ENCODE assay signal across 24 mouse cellular contexts in genomic region chr13:52198649-52199348, GRCm38 (mm10).
A peak's percentile ranks its signal among the peaks of the same experiment; 100 is the strongest.
DNase-seq lines count a peak whose midpoint lies in the region; ATAC-seq and TF ChIP-seq lines count a peak whose summit lies in the region.
"Had no signal": no experiment of that assay in that cellular context is flagged by ENCODE, and none has a peak within 500 bp of the region (broad histone marks: within the 10 kb centered on the region; RNA-seq: fewer than 3 reads in every experiment).

No protein-coding gene starts in this region.

- TF ChIP-seq EP300 in heart, postnatal 0 days (IDR thresholded peaks at IDR 0.05; ENCODE audit: low read depth) = no peak
- no peak for TF ChIP-seq EP300 in CH12.LX (IDR thresholded peaks at IDR 0.05; ENCODE audit: low read length)

- no peak overlapping the region for H3K9ac ChIP-seq in heart, postnatal 0 days (replicated peaks; ENCODE audit: low read depth, low read length)
- H3K9ac ChIP-seq in liver, adult 2 months (ENCODE audit: low read depth, low read length) = no peak overlapping the region
- no peak overlapping the region for H3K9ac ChIP-seq in CH12.LX (ENCODE audit: insufficient read depth, low read depth)
- H3K9ac ChIP-seq: forebrain, embryonic 15.5 days; hindbrain, embryonic 12.5 days; limb, embryonic 13.5 days; liver, embryonic 15.5 days had no signal

- no peak for ATAC-seq in heart, postnatal 0 days (ENCODE audit: insufficient read depth, low read depth)
- ATAC-seq: forebrain, embryonic 15.5 days; inflammation-experienced regulatory T-cells, adult 6 months had no signal

- no peak for DNase-seq in heart, postnatal 0 days (ENCODE audit: low spot score)
- no peak for DNase-seq in heart, adult 11 months
- DNase-seq in liver, adult 2 months (ENCODE audit: extremely low read depth, low read depth, low spot score) = no peak
- DNase-seq in liver (no peak), CH12.LX (ENCODE audit: extremely low read depth) (no peak), R1 (ENCODE audit: low read depth, low spot score) (peak; percentile 40)
- no peak for DNase-seq in thymus, postnatal 36 days
- DNase-seq in ovary, postnatal 14 days (ENCODE audit: low spot score) = no peak
- DNase-seq: adrenal gland, postnatal 25 days; cerebellum, adult 9-10 months; heart, postnatal 10 days; kidney, adult 9 months; kidney, postnatal 4 days; midbrain, embryonic 14.5 days; right cerebral cortex, adult 18-20 months; right cerebral cortex, postnatal 4 days; thymus, adult 18-20 months; thymus, postnatal 4 days had no signal

- no peak for TF ChIP-seq POLR2A in liver, adult 2 months (IDR thresholded peaks at IDR 0.05; ENCODE audit: extremely low read depth, insufficient read depth, low read length)
- TF ChIP-seq POLR2A in CH12.LX (IDR thresholded peaks at IDR 0.05; ENCODE audit: low read depth, low read length) = no peak

- H3K4me1 ChIP-seq in heart, postnatal 0 days (ENCODE audit: control insufficient read depth, insufficient read depth) = 0 out of 2 replicates have a peak, but pooled peaks cover 4% of the 10 kb centered on the region
- peaks cover 4% of the 10 kb centered on the region; the same call in 1 of the 2 replicates for H3K4me1 ChIP-seq in liver, adult 2 months (ENCODE audit: control insufficient read depth, insufficient read depth, low read length)
- peaks cover 6 to 28% of the 10 kb centered on the region in 2 experiments for H3K4me1 ChIP-seq in CH12.LX (ENCODE audit: control insufficient read depth in 1 of 2, insufficient read depth in 2 of 2)
- H3K4me1 ChIP-seq: forebrain, embryonic 15.5 days; limb, embryonic 13.5 days; liver, embryonic 15.5 days had no signal

- H3K4me2 ChIP-seq in heart, postnatal 0 days (ENCODE audit: low read depth, low read length) = no peak overlapping the region
- H3K4me2 ChIP-seq in CH12.LX (ENCODE audit: insufficient read depth, low read depth, poor library complexity, severe bottlenecking) = no peak overlapping the region
- H3K4me2 ChIP-seq: forebrain, embryonic 15.5 days; hindbrain, embryonic 12.5 days; limb, embryonic 13.5 days; liver, embryonic 15.5 days had no signal

- in situ Hi-C loops in CH12.LX (cut with MboI; ENCODE audit: low pct_ligation_motif_present, low pct_unique_long_range_greater_than_20kb, low sequenced_read_pairs) = no loop called here

- 75% methylated on average over 7 of the region's 7 CpGs for WGBS in heart, postnatal 0 days
- WGBS in liver, adult 2 months = 90% methylated on average over 7 of the region's 7 CpGs

- TF ChIP-seq CTCF in heart, postnatal 0 days (IDR thresholded peaks at IDR 0.05; ENCODE audit: low read depth) = peak; percentile 30
- TF ChIP-seq CTCF in liver, adult 2 months (IDR thresholded peaks at IDR 0.05; ENCODE audit: low read depth, low read length) = peak; percentile 12; the same call in 1 of the 2 replicates
- peak in 1 of 2 experiments; percentile 44; a peak in 2 of 4 replicates for TF ChIP-seq CTCF in CH12.LX (conservative IDR thresholded peaks at IDR 0.05 in 1 of 2, IDR thresholded peaks at IDR 0.05 in 1 of 2; ENCODE audit: low read depth in 2 of 2, low read length in 2 of 2)

- H3K4me3 ChIP-seq in heart, postnatal 0 days (ENCODE audit: low read depth, low read length) = no peak overlapping the region
- no peak overlapping the region for H3K4me3 ChIP-seq in liver, adult 2 months (ENCODE audit: insufficient read depth, low read depth, low read length)
- no peak overlapping the region for H3K4me3 ChIP-seq in CH12.LX (replicated peaks in 1 of 3; ENCODE audit: low read depth in 2 of 3, low read length in 2 of 3, poor library complexity in 1 of 3)
- H3K4me3 ChIP-seq: forebrain, embryonic 15.5 days; heart, embryonic 10.5 days; hindbrain, embryonic 12.5 days; limb, embryonic 13.5 days; liver, embryonic 15.5 days had no signal

- no peak overlapping the region for H3K27ac ChIP-seq in heart, postnatal 0 days (ENCODE audit: low read depth)
- no peak overlapping the region for H3K27ac ChIP-seq in liver, adult 2 months (replicated peaks; ENCODE audit: insufficient read depth, low read depth, low read length)
- no peak overlapping the region for H3K27ac ChIP-seq in CH12.LX (ENCODE audit: insufficient read depth, low read depth)
- H3K27ac ChIP-seq: forebrain, embryonic 15.5 days; heart, embryonic 10.5 days; hindbrain, embryonic 12.5 days; limb, embryonic 13.5 days; liver, embryonic 15.5 days had no signal

- TF ChIP-seq RAD21 in CH12.LX (IDR thresholded peaks at IDR 0.05; ENCODE audit: low read depth, low read length) = peak; percentile 39

- H3K79me2 ChIP-seq in liver, adult 2 months (ENCODE audit: control insufficient read depth, insufficient read depth, low read length) = no peaks in the 10 kb centered on the region
- H3K79me2 ChIP-seq in CH12.LX (replicated peaks; ENCODE audit: control insufficient read depth, extremely low read depth, insufficient read depth, poor library complexity, severe bottlenecking) = no peaks in the 10 kb centered on the region

- no peaks in the 10 kb centered on the region for H3K27me3 ChIP-seq in heart, postnatal 0 days (ENCODE audit: control insufficient read depth, insufficient read depth, low read length)
- no peaks in the 10 kb centered on the region for H3K27me3 ChIP-seq in liver, adult 2 months (ENCODE audit: control insufficient read depth, insufficient read depth, low read length)
- H3K27me3 ChIP-seq in CH12.LX (replicated peaks) = no peaks in the 10 kb centered on the region
- H3K27me3 ChIP-seq: forebrain, embryonic 15.5 days; limb, embryonic 13.5 days; liver, embryonic 15.5 days had no signal

- dilution Hi-C loops in CH12.LX (cut with MboI; ENCODE audit: extremely low pct_ligation_motif_present, extremely low pct_unique_long_range_greater_than_20kb, low sequenced_read_pairs) = loop anchor here (25.0 kb wide), 1 partner anchor 361 kb away; the partner anchor contains the start of gene Gadd45g

- no peaks in the 10 kb centered on the region for H3K9me3 ChIP-seq in heart, postnatal 0 days (replicated peaks; ENCODE audit: control insufficient read depth, low read length)
- no peaks in the 10 kb centered on the region for H3K9me3 ChIP-seq in CH12.LX (replicated peaks; ENCODE audit: low read length)
- H3K9me3 ChIP-seq: forebrain, embryonic 15.5 days; heart, embryonic 10.5 days; hindbrain, embryonic 12.5 days; limb, embryonic 13.5 days; liver, embryonic 15.5 days had no signal

- H3K36me3 ChIP-seq in heart, postnatal 0 days (replicated peaks; ENCODE audit: control insufficient read depth, insufficient read depth, low read length) = no peaks in the 10 kb centered on the region
- no peaks in the 10 kb centered on the region for H3K36me3 ChIP-seq in liver, adult 2 months (ENCODE audit: control insufficient read depth, insufficient read depth, low read length)
- no peaks in the 10 kb centered on the region for H3K36me3 ChIP-seq in CH12.LX (replicated peaks in 1 of 2; ENCODE audit: control insufficient read depth in 1 of 2, insufficient read depth in 1 of 2, low read length in 1 of 2)
- H3K36me3 ChIP-seq: forebrain, embryonic 15.5 days; heart, embryonic 10.5 days; hindbrain, embryonic 12.5 days; limb, embryonic 13.5 days; liver, embryonic 15.5 days had no signal

TF ChIP-seq in CH12.LX, 34 proteins besides CTCF, POLR2A, EP300 and RAD21:
- TF ChIP-seq ZKSCAN1 (IDR thresholded peaks at IDR 0.05; ENCODE audit: borderline replicate concordance, low read depth, low read length) = no peak
- peak; percentile 53 for TF ChIP-seq SMC3 (IDR thresholded peaks at IDR 0.05; ENCODE audit: low read depth, low read length)
